Mouse (Mus musculus) lung, embryonic 15.5 days (tissue): Measurements from ENCODE around the gene Iqcf3. TPM values are rescaled to one million over a fixed set of nuclear protein-coding genes. Genes with fewer than 3 reads are reported as not detected.

Experiments used
- ATAC-seq: fragments of 200-750 bp; cut with Nextera tagmentation; 2 replicates; pipeline ENCODE4 v1.8.0; 2017; ENCODE audit warnings: moderate number of reproducible peaks, borderline replicate concordance; ENCODE audit not compliant: low FRiP score, low TSS enrichment; ENCODE audit errors: extremely low read depth
- H3K27ac ChIP-seq: fragments of 300-500 bp; sonication (generic); 2 replicates; pipeline ENCODE4 v1.5.1; 2015; ENCODE audit warnings: moderate library complexity, mild to moderate bottlenecking, inconsistent platforms
- H3K27me3 ChIP-seq: fragments of 300-500 bp; sonication (generic); 2 replicates; pipeline ENCODE4 v1.6.1; 2015; ENCODE audit warnings: inconsistent platforms
- H3K36me3 ChIP-seq: fragments of 300-500 bp; sonication (generic); 2 replicates; pipeline ENCODE4 v1.6.1; 2015; ENCODE audit warnings: inconsistent platforms
- H3K4me1 ChIP-seq: fragments of 300-500 bp; sonication (generic); 2 replicates; pipeline ENCODE4 v1.6.1; 2015; ENCODE audit warnings: inconsistent platforms
- H3K4me2 ChIP-seq: fragments of 300-500 bp; sonication (generic); 2 replicates; pipeline ENCODE4 v1.6.1; 2015; ENCODE audit warnings: inconsistent platforms, mild to moderate bottlenecking, moderate library complexity
- H3K4me3 ChIP-seq: fragments of 300-500 bp; sonication (generic); 2 replicates; pipeline ENCODE4 v1.5.1; 2015; ENCODE audit warnings: mild to moderate bottlenecking, inconsistent platforms
- H3K9ac ChIP-seq: fragments of 300-500 bp; sonication (generic); 2 replicates; pipeline ENCODE4 v1.6.1; 2015; ENCODE audit warnings: inconsistent platforms
- H3K9me3 ChIP-seq: fragments of 300-500 bp; sonication (generic); 2 replicates; pipeline ENCODE4 v1.6.1; 2016; ENCODE audit warnings: inconsistent platforms
- WGBS: fragments of 180-500 bp; shearing (Covaris S2); methylation state at CpG from one replicate; pipeline ENCODE4 v1.1.7; 2015; 5-methylcytosine and 5-hydroxymethylcytosine counted together
- polyA plus RNA-seq: library from polyadenylated mRNA; unstranded; fragments of >200 nt; fragmentation: Nextera tagmentation; extraction: Ambion mirVana; gene quantifications from 2 replicates; pipeline ENCODE4 v1.2.1, GENCODE M21; 2015

Iqcf3 gene
- polyA plus RNA-seq, 1 experiment from 2014 or later = not detected

DNA sequence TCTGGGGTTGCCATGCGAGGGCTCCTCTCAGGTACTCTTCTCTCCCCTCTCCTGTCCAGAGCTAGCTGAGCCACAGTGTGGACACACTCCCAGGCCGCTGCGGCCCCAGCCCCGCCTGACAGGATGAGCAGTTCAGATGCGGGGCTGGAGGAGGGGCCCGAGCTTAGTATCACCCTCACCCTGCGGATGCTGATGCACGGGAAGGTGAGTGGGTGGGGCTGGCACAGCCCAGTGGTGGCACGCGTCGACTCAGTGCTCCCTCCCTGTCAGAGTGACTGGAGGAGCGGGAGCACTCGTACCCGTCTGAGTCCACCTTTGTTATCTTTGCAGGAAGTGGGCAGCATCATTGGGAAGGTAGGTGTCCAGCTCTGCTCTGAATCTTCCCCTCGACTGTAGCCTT lies 101.5 kb downstream of the Iqcf3 start:
- peaks cover 34% of the 10 kb centered on the region for H3K36me3 ChIP-seq

DNA sequence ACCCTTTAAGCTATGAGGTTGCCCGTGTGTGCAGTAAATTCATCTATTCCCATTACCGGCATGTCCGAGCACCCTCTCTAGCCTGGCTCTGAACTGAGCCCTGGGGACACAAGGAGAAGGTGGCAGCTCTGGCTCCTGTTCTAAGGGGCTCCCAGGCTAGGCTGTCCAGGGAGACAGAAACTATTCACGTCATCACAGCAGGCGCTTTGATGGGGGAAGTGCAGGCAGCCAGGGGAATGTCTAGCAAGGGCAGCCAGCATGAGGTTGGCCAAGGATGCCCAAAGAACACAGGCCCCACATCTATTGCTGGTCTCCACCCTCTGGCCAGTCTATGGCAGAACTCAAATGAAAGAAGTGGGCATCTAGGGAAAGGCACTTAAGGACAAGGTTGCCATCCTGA lies 103.5 kb downstream of the Iqcf3 start:
- H3K27me3 ChIP-seq = no peaks in the 10 kb centered on the region
- H3K27ac ChIP-seq = no peak overlapping the region
- 69% methylated on average over 5 of the region's 5 CpGs for WGBS
- peaks cover 43% of the 10 kb centered on the region for H3K4me1 ChIP-seq
- H3K4me3 ChIP-seq = no peak overlapping the region
- H3K9me3 ChIP-seq = no peaks in the 10 kb centered on the region
- no peak overlapping the region for H3K9ac ChIP-seq
- H3K4me2 ChIP-seq = no peak overlapping the region
- peaks cover 22% of the 10 kb centered on the region for H3K36me3 ChIP-seq
- no peak for ATAC-seq

More for the DNA sequence above, 101.5 kb downstream of the Iqcf3 start:
- H3K4me3 ChIP-seq = no peak overlapping the region
- no peak overlapping the region for H3K9ac ChIP-seq
- H3K4me2 ChIP-seq = no peak overlapping the region
- no peak overlapping the region for H3K27ac ChIP-seq
- peaks cover 33% of the 10 kb centered on the region for H3K4me1 ChIP-seq
- no peaks in the 10 kb centered on the region for H3K9me3 ChIP-seq
- no peak for ATAC-seq
- H3K27me3 ChIP-seq = no peaks in the 10 kb centered on the region
- WGBS = 74% methylated on average over 15 of the region's 15 CpGs

DNA sequence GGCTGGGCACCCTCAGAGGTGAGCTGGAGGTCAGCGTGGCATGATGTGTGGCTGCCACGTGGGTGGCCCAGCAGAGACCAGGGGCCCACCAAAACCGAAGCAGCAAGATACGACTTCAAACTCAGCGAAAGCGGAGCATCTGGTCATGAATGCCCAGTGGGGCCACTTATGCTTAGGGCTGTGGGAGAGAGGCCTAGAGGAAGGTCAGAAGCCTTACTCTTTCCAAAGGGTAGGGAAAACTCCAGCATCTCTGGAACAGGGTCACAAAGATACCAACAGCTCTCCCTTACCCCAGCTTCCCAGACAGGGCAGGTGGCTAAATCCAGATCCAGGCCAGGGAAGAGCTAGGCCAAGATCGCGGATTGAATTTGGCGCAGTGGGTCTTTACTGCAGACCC lies 104.3 kb downstream of the Iqcf3 start:
- H3K4me1 ChIP-seq = peaks cover 50% of the 10 kb centered on the region
- H3K36me3 ChIP-seq = peaks cover 17% of the 10 kb centered on the region
- WGBS = 44% methylated on average over 9 of the region's 9 CpGs

DNA sequence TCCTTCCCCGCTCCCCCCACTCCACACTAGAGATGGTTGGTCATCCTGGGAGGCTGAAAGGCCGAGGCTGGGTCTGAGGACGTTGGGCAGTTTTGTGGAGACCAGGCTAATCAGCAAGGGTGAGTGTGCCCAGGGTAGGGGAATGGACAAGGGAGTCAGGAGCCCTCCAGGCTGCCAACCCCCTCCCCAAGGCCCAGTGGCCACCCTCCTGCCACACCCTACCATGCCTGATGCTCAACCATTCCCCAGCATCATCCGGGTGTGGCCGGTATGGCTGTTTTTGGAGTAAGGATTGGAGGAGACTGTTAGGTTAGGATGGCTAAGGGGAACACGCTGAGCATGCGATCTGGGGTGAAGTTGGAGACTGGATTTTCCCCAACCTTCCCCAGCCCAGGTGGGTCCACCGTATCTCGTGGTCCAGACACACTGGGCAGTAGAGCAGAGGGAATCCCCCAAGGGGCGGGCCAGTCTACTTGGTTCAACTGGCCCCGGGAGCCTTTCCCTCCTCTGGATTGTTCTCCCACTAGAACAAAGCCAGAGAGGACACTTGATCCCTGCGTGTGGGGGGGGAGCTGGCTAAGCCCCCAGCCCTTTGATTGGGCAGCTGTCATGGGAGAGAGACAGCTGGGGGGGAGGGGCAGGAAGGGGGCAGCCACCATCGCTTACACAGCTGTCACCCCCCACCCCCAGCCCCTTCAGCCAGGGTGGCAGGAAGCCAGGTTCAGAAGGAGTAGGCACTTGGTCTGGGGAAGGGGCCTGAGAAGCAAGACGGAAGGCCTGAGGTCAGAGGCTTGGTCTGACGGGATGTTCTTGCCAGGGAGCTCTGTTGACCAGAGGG lies 104.9 kb downstream of the Iqcf3 start:
- ATAC-seq = no peak; the same call in 1 of the 2 replicates
- Histone ChIP-seq H3K4me2 (peak overlapping the region; percentile 94), H3K4me1 (peaks cover 52% of the 10 kb centered on the region), H3K9ac (peak overlapping the region; percentile 30; the same call in 1 of the 2 replicates), H3K9me3 (no peaks in the 10 kb centered on the region), H3K27me3 (no peaks in the 10 kb centered on the region), H3K27ac (peak overlapping the region; percentile 75), H3K36me3 (peaks cover 11% of the 10 kb centered on the region; the same call in 1 of the 2 replicates), H3K4me3 (peak overlapping the region; percentile 0; the same call in 1 of the 2 replicates)
- 28% methylated on average over 15 of the region's 15 CpGs for WGBS

More for the DNA sequence above, 104.3 kb downstream of the Iqcf3 start:
- peak overlapping the region; percentile 94 for H3K4me2 ChIP-seq
- H3K9ac ChIP-seq = no peak overlapping the region
- H3K27ac ChIP-seq = peak overlapping the region; percentile 75
- H3K9me3 ChIP-seq = no peaks in the 10 kb centered on the region
- H3K4me3 ChIP-seq = 0 out of 2 replicates have a peak overlapping the region, but pooled peaks have one; percentile 0
- no peaks in the 10 kb centered on the region for H3K27me3 ChIP-seq
- ATAC-seq = no peak

DNA sequence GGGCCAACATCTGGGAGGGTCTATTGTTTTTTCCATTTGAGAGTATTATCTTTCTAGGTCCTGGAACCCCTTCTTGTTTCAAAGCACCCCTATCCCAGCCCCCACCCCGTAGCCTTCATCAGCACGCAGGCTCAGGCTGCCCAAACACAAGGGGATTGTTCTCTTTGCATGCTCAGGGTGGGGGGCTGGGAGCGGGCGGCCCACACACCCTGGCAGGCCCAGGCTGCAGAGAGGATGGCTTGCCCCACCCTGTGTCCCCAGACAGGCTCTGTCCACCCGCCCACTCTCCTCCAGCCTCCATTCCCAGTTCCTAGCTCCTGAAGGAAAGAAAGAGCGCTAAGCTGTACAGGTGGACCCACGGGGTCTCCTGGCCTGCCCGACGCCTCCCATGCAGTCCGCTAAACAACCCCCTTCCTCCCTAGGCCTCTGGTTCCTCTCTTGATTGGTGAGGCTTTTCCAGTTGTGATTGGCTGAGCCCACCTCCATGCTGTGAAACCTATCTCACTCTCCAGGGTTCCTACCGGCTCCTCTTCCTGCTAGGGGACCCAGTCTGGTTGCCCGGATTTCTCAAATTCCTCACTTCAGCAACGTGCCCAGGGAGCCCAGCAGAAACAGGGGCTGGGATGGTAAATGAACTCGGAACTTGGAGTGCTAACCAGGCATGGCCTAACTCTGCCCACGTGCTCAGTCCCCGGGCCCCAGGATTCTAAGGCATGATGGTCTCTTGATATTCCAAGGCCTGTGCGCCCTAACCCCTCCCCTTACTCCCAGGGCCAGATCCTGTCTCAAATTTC lies 106.3 kb downstream of the Iqcf3 start:
- Histone ChIP-seq H3K9ac (peak overlapping the region; percentile 69), H3K36me3 (0 out of 2 replicates have a peak, but pooled peaks cover 5% of the 10 kb centered on the region), H3K4me3 (peak overlapping the region; percentile 74), H3K9me3 (no peaks in the 10 kb centered on the region), H3K27ac (peak overlapping the region; percentile 89), H3K27me3 (no peaks in the 10 kb centered on the region), H3K4me2 (peak overlapping the region; percentile 94), H3K4me1 (peaks cover 65% of the 10 kb centered on the region)
- peak; percentile 3; the same call in 1 of the 2 replicates for ATAC-seq
- 6% methylated on average over 17 of the region's 17 CpGs for WGBS

DNA sequence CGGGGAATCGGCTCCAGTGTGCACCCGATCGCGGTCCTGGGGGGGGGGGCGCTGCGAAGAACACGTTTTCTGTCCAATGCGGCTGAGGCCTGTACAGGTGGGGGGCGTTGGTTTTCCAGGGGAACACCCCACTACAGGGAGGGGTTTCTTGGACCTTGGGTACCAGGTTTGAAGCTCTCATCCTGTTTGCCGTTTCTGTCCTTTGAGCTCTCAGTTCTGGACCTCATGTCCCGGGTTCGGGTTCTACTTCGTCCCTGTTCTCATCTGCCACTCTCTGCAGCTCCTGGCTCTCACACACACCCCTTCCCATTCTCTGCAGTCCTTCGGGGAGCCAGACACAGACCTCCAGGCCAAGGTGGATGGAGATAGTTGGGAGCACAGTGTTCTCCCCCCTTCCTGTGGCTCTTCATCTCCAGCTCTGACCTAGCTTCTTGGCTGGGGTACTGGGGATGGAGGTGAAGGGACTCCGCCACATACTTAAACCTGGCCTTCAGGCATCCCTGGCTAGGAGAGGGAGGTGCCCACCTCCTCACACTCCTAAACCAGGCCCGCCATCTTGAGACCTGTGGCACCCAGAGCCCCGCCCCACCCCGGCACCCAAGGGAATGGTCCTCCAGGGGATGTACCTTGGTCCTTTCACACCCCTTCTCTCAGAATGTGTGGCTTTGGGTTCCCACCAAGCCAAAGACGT lies 107.2 kb downstream of the Iqcf3 start:
- WGBS = 2% methylated on average over 14 of the region's 20 CpGs
- no peaks in the 10 kb centered on the region for H3K9me3 ChIP-seq
- ATAC-seq = 0 out of 2 replicates have a peak, but pooled peaks have one; percentile 2
- H3K4me3 ChIP-seq = peak overlapping the region; percentile 74
- peaks cover 70% of the 10 kb centered on the region for H3K4me1 ChIP-seq
- H3K27me3 ChIP-seq = no peaks in the 10 kb centered on the region
- peak overlapping the region; percentile 94 for H3K4me2 ChIP-seq
- H3K27ac ChIP-seq = peak overlapping the region; percentile 89
- H3K36me3 ChIP-seq = 0 out of 2 replicates have a peak, but pooled peaks cover 1% of the 10 kb centered on the region
- peak overlapping the region; percentile 69 for H3K9ac ChIP-seq

GRCm38 (mm10) chr9:106453271-106454070 lies 108.0 kb downstream of the Iqcf3 start, which contains the start of gene Pcbp4:
TSS of gene Pcbp4 (plus strand) at chr9:106453291.
- peak within 1 kb of the TSS; percentile 94 for H3K4me2 ChIP-seq
- WGBS = under 1% methylated on average over 45 of the region's 74 CpGs
- H3K36me3 ChIP-seq = no peaks in the 10 kb centered on the region
- H3K27me3 ChIP-seq = no peaks in the 10 kb centered on the region
- peak within 1 kb of the TSS; percentile 89 for H3K27ac ChIP-seq
- H3K4me3 ChIP-seq = peak within 1 kb of the TSS; percentile 74
- peak within 1 kb of the TSS; percentile 69 for H3K9ac ChIP-seq
- ATAC-seq = peak; percentile 77
- peaks cover 77% of the 10 kb centered on the region for H3K4me1 ChIP-seq
- no peaks in the 10 kb centered on the region for H3K9me3 ChIP-seq

Other genes with a start within 250 kb of the Iqcf3 start
- gene Dusp7, start 193.0 kb downstream of the Iqcf3 start, polyA plus RNA-seq = 16.5 and 17.5 TPM in 2 replicates
- gene Rpl29, start 132.2 kb downstream of the Iqcf3 start, polyA plus RNA-seq = 988 and 1,033 TPM in 2 replicates
- gene Acy1, start 123.3 kb downstream of the Iqcf3 start, polyA plus RNA-seq = 31.6 and 32.6 TPM in 2 replicates
- 12.8 and 15.3 TPM in 2 replicates for gene Abhd14b, start 114.2 kb downstream of the Iqcf3 start, polyA plus RNA-seq
- gene Abhd14a, start 114.0 kb downstream of the Iqcf3 start, polyA plus RNA-seq = 52.5 and 53.2 TPM in 2 replicates
- 80.6 and 87.8 TPM in 2 replicates for gene Pcbp4, start 108.3 kb downstream of the Iqcf3 start, polyA plus RNA-seq
- 0.07 and 0.20 TPM in 2 replicates for gene Gpr62, start 95.7 kb downstream of the Iqcf3 start, polyA plus RNA-seq
- 48.7 and 50.7 TPM in 2 replicates for gene Rrp9, start 85.7 kb downstream of the Iqcf3 start, polyA plus RNA-seq
- 3.2 and 3.5 TPM in 2 replicates for gene Parp3, start 84.7 kb downstream of the Iqcf3 start, polyA plus RNA-seq
- not detected in 2 replicates for gene Iqcf1, start 61.7 kb downstream of the Iqcf3 start, polyA plus RNA-seq
- not detected in 2 replicates for gene Iqcf5, start 47.1 kb downstream of the Iqcf3 start, polyA plus RNA-seq
- not detected in 2 replicates for gene Iqcf4, start 9.4 kb upstream of the Iqcf3 start, polyA plus RNA-seq
- gene Iqcf6, start 65.0 kb upstream of the Iqcf3 start, polyA plus RNA-seq = not detected in 2 replicates
- 0.25 TPM in 1 of 2 replicates, not detected in the other for gene Grm2, start 94.5 kb upstream of the Iqcf3 start, polyA plus RNA-seq
- 42.5 and 44.6 TPM in 2 replicates for gene Tex264, start 124.3 kb upstream of the Iqcf3 start, polyA plus RNA-seq
- 6.6 and 7.1 TPM in 2 replicates for gene Rad54l2, start 227.6 kb upstream of the Iqcf3 start, polyA plus RNA-seq